10 mouse cellular contexts compared by ENCODE assay signal in the genomic region with DNA sequence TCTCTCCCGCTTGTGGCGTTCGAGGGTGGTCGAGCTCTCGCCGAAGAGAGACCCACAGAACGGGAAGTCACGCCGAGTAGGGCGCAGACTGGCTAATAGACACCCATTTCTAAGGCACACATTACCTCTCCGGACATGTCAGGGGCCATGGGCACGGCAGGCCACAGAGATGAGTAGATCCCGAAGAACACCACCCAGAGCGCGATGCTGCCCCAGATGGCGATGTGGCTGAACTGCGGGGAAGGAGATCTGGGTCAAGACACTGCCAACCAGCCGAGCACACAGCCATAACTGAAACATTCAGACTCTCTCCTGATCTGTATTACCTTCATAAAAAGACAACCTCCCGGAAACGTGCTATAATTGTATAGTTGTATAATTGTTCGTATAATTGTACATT. TPM values are rescaled to one million over a fixed set of nuclear protein-coding genes. Genes with fewer than 3 reads are reported as not detected.
A peak's percentile ranks its signal among the peaks of the same experiment; 100 is the strongest.
DNase-seq lines count a peak whose midpoint lies in the region; ATAC-seq and TF ChIP-seq lines count a peak whose summit lies in the region.
"Had no signal": no experiment of that assay in that cellular context is flagged by ENCODE, and none has a peak within 500 bp of the region (broad histone marks: within the 10 kb centered on the region; RNA-seq: fewer than 3 reads in every experiment).

No protein-coding gene starts in this region.

- 0 out of 2 replicates have a peak, but pooled peaks cover 17% of the 10 kb centered on the region for H3K27me3 ChIP-seq in midbrain, postnatal 0 days (ENCODE audit: insufficient read depth, low read length)
- H3K27me3 ChIP-seq in midbrain, embryonic 15.5 days (replicated peaks): peaks cover 66% of the 10 kb centered on the region
- no peaks in the 10 kb centered on the region for H3K27me3 ChIP-seq in embryonic facial prominence, embryonic 12.5 days
- no peaks in the 10 kb centered on the region for H3K27me3 ChIP-seq in heart, embryonic 11.5 days (ENCODE audit: control insufficient read depth, insufficient read depth, low read length)
- H3K27me3 ChIP-seq: heart, embryonic 15.5 days; megakaryocyte, embryonic 14.5 days had no signal

- DNase-seq in frontal cortex, postnatal 25 days (ENCODE audit: low spot score in 2 of 2): no peak
- no peak for DNase-seq in midbrain, postnatal 0 days (ENCODE audit: low spot score)

- WGBS in midbrain, postnatal 0 days: 80% methylated on average over 21 of the region's 21 CpGs
- 81% methylated on average over 21 of the region's 21 CpGs for WGBS in midbrain, embryonic 15.5 days
- WGBS in embryonic facial prominence, embryonic 12.5 days: 78% methylated on average over 21 of the region's 21 CpGs
- 77% methylated on average over 21 of the region's 21 CpGs for WGBS in heart, embryonic 11.5 days (ENCODE audit: insufficient replicate concordance)

- no peak overlapping the region for H3K27ac ChIP-seq in midbrain, postnatal 0 days (ENCODE audit: low read depth, low read length)
- no peak overlapping the region for H3K27ac ChIP-seq in midbrain, embryonic 15.5 days
- H3K27ac ChIP-seq in embryonic facial prominence, embryonic 12.5 days: no peak overlapping the region
- H3K27ac ChIP-seq in heart, embryonic 11.5 days (ENCODE audit: low read depth, low read length): no peak overlapping the region
- H3K27ac ChIP-seq: heart, embryonic 15.5 days had no signal

- no peak overlapping the region for H3K9ac ChIP-seq in midbrain, postnatal 0 days (replicated peaks; ENCODE audit: low read length, poor library complexity, severe bottlenecking)
- no peak overlapping the region for H3K9ac ChIP-seq in midbrain, embryonic 15.5 days
- H3K9ac ChIP-seq in embryonic facial prominence, embryonic 12.5 days: no peak overlapping the region
- no peak overlapping the region for H3K9ac ChIP-seq in heart, embryonic 11.5 days (ENCODE audit: low read depth, low read length)
- H3K9ac ChIP-seq: heart, embryonic 15.5 days had no signal

- peak; percentile 49 for TF ChIP-seq CTCF in midbrain, postnatal 0 days (IDR thresholded peaks at IDR 0.05)

- no peaks in the 10 kb centered on the region for H3K9me3 ChIP-seq in midbrain, postnatal 0 days (ENCODE audit: low read length)
- no peaks in the 10 kb centered on the region for H3K9me3 ChIP-seq in midbrain, embryonic 15.5 days
- H3K9me3 ChIP-seq in embryonic facial prominence, embryonic 12.5 days: no peaks in the 10 kb centered on the region
- H3K9me3 ChIP-seq in heart, embryonic 11.5 days (replicated peaks; ENCODE audit: control insufficient read depth, low read length): no peaks in the 10 kb centered on the region
- H3K9me3 ChIP-seq: heart, embryonic 15.5 days; megakaryocyte, embryonic 14.5 days had no signal

- no peaks in the 10 kb centered on the region for H3K4me1 ChIP-seq in midbrain, postnatal 0 days (ENCODE audit: insufficient read depth, low read length)
- no peaks in the 10 kb centered on the region for H3K4me1 ChIP-seq in midbrain, embryonic 15.5 days
- peaks cover 15% of the 10 kb centered on the region for H3K4me1 ChIP-seq in embryonic facial prominence, embryonic 12.5 days
- no peaks in the 10 kb centered on the region for H3K4me1 ChIP-seq in heart, embryonic 11.5 days (ENCODE audit: control insufficient read depth, insufficient read depth, low read length)
- H3K4me1 ChIP-seq: heart, embryonic 15.5 days had no signal

- no peak overlapping the region for H3K4me3 ChIP-seq in midbrain, postnatal 0 days (ENCODE audit: low read depth, low read length)
- H3K4me3 ChIP-seq in midbrain, embryonic 15.5 days: no peak overlapping the region
- no peak overlapping the region for H3K4me3 ChIP-seq in embryonic facial prominence, embryonic 12.5 days
- no peak overlapping the region for H3K4me3 ChIP-seq in heart, embryonic 11.5 days (ENCODE audit: low read depth, low read length)
- H3K4me3 ChIP-seq: heart, embryonic 15.5 days; megakaryocyte, embryonic 14.5 days had no signal

- no peak overlapping the region for H3K4me2 ChIP-seq in midbrain, postnatal 0 days (ENCODE audit: low read depth, low read length, poor library complexity, severe bottlenecking)
- no peak overlapping the region for H3K4me2 ChIP-seq in midbrain, embryonic 15.5 days
- H3K4me2 ChIP-seq in embryonic facial prominence, embryonic 12.5 days (replicated peaks): no peak overlapping the region
- H3K4me2 ChIP-seq in heart, embryonic 11.5 days: no peak overlapping the region
- H3K4me2 ChIP-seq: heart, embryonic 15.5 days had no signal

- peak; percentile 45; the same call in 1 of the 2 replicates for ATAC-seq in frontal cortex, adult (ENCODE audit: low TSS enrichment)
- no peak for ATAC-seq in midbrain, postnatal 0 days (ENCODE audit: low FRiP score)
- ATAC-seq in midbrain, embryonic 15.5 days (replicated peaks): no peak
- ATAC-seq in embryonic facial prominence, embryonic 12.5 days (ENCODE audit: insufficient number of reproducible peaks, insufficient read depth, low FRiP score, low TSS enrichment): 0 out of 2 replicates have a peak, but pooled peaks have one; percentile 8
- 0 out of 2 replicates have a peak, but pooled peaks have one; percentile 13 for ATAC-seq in neutrophil, adult 5-6 weeks (ENCODE audit: extremely low read depth, insufficient number of reproducible peaks, low FRiP score, poor library complexity, severe bottlenecking)
- no peak for ATAC-seq in activated CD4-positive, CD25-positive, alpha-beta regulatory T cell, adult 4 months
- no peak for ATAC-seq in heart, embryonic 11.5 days (replicated peaks; ENCODE audit: insufficient number of reproducible peaks, low FRiP score, low TSS enrichment)

- peaks cover 48% of the 10 kb centered on the region for H3K36me3 ChIP-seq in midbrain, postnatal 0 days (ENCODE audit: insufficient read depth, low read length)
- no peaks in the 10 kb centered on the region; the same call in 1 of the 2 replicates for H3K36me3 ChIP-seq in midbrain, embryonic 15.5 days (replicated peaks)
- no peaks in the 10 kb centered on the region for H3K36me3 ChIP-seq in embryonic facial prominence, embryonic 12.5 days
- 0 out of 2 replicates have a peak, but pooled peaks cover 2% of the 10 kb centered on the region for H3K36me3 ChIP-seq in heart, embryonic 11.5 days (ENCODE audit: control insufficient read depth, insufficient read depth, low read length)
- H3K36me3 ChIP-seq: heart, embryonic 15.5 days had no signal

RNA-seq across cellular contexts. Expression of a gene that starts 39.9 kb away (rescaled TPM):
- total RNA-seq in midbrain, postnatal 0 days (2014; rRNA removed): 27.1 and 28.0 TPM in 2 replicates
- polyA plus RNA-seq in midbrain, postnatal 0 days (2015; fragmentation: Nextera tagmentation; extraction: Ambion mirVana): 9.4 and 9.8 TPM in 2 replicates
- 34.4 and 37.2 TPM in 2 replicates for polyA plus RNA-seq in midbrain, embryonic 15.5 days (2015; fragmentation: Nextera tagmentation; extraction: Ambion mirVana)
- polyA plus RNA-seq in embryonic facial prominence, embryonic 12.5 days (2016; fragmentation: Nextera tagmentation; extraction: Ambion mirVana): 11.0 and 16.0 TPM in 2 replicates
- 0.37 TPM in 1 of 2 replicates, not detected in the other for total RNA-seq in neutrophil, adult 5-6 weeks (2017)
- polyA plus RNA-seq in activated CD4-positive, CD25-positive, alpha-beta regulatory T cell, adult 4 months (2017; shearing (Covaris generic)): under 1 TPM in 1 of 2 experiments, not detected in 1; 0.29 TPM
- 2.0 and 2.4 TPM in 2 replicates for polyA plus RNA-seq in heart, embryonic 11.5 days (2014; fragmentation: Nextera tagmentation; extraction: Ambion mirVana)

Comparison
In these comparisons a context has a peak if more than half of its experiments do, and no peak if none do; other contexts are left out.
1. ATAC-seq: peak in frontal cortex, adult (single experiment), embryonic facial prominence, embryonic 12.5 days (single experiment) and neutrophil, adult 5-6 weeks (single experiment); none in midbrain, postnatal 0 days (single experiment), midbrain, embryonic 15.5 days (single experiment), activated CD4-positive, CD25-positive, alpha-beta regulatory T cell, adult 4 months (single experiment) and heart, embryonic 11.5 days (single experiment).